Mouse (Mus musculus): ENCODE results near the gene Cbx4.

DNA sequence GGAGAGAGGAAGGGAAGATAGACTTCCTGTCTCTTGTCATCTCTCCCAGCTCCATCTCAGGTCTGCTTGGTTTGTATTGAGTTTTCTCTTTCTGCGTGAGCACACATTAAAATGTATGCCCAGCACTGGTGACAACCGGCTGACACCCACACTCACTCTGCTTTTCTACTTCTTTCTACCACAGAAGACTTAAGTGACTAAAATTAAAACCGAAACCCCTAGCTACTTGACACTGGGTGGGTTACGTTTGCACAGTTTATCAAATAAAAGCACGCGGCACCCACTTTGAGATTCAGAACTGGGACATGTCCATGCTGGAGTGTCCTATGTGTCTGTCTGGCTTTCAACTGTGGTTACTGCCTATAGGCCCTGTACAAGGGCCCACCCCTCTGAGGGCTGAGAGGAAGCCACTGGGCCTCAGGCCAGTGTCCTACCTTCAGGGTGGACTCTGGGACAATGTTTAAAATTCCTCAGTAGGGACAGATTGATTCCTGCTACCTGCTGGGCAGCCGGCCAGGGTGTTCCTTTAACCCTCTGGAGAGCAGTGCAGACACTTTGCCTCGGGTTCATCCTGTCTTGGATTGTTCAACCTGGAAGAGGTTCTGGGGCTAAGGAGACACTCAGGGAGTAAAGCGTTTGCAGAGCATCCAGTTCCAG lies 23.5 kb upstream of the Cbx4 start:
- TF ChIP-seq CTCF (IDR thresholded peaks at IDR 0.05; ENCODE audit: low read depth) (no peak), EP300 (IDR thresholded peaks at IDR 0.05; ENCODE audit: low read depth) (no peak)

All from heart, postnatal 0 days (tissue).